Mouse (Mus musculus) thymus, adult 2 months (tissue): ENCODE results near the gene Fam213b.

Experiments used
- CTCF ChIP-seq: fragments of 200-500 bp; IDR thresholded peaks from 2 replicates; pipeline ENCODE4 v1.5.1; 2012; ENCODE audit warnings: mild to moderate bottlenecking, control low read depth, low read length, moderate library complexity, borderline replicate concordance; ENCODE audit not compliant: control insufficient read depth, poor library complexity, insufficient read depth; ENCODE audit errors: extremely low read depth
- POLR2A ChIP-seq: fragments of 200-500 bp; IDR thresholded peaks from 2 replicates; pipeline ENCODE4 v1.6.1; 2012; ENCODE audit warnings: mild to moderate bottlenecking, low read length, control low read depth, moderate library complexity; ENCODE audit not compliant: control insufficient read depth, poor library complexity, insufficient read depth; ENCODE audit errors: extremely low read depth

GRCm38 (mm10) chr4:154861967-154862366, 37.0 kb downstream of the Fam213b start:
- TF ChIP-seq CTCF (no peak), POLR2A (no peak)
